Mouse (Mus musculus) activated CD4-positive, CD25-positive, alpha-beta regulatory T cell (primary cell): ENCODE results near the gene Dnajc19. TPM values are rescaled to one million over a fixed set of nuclear protein-coding genes. Genes with fewer than 3 reads are reported as not detected.

Source experiments
- polyA plus RNA-seq, 2 experiments: library from polyadenylated mRNA; unstranded; fragments of 100-300 nt; shearing (Covaris generic); gene quantifications; one replicate each; pipeline ENCODE4 v1.2.1; 2017

Gene Dnajc19
- 100 to 1,000 TPM; 123 to 154 TPM for polyA plus RNA-seq

DNA sequence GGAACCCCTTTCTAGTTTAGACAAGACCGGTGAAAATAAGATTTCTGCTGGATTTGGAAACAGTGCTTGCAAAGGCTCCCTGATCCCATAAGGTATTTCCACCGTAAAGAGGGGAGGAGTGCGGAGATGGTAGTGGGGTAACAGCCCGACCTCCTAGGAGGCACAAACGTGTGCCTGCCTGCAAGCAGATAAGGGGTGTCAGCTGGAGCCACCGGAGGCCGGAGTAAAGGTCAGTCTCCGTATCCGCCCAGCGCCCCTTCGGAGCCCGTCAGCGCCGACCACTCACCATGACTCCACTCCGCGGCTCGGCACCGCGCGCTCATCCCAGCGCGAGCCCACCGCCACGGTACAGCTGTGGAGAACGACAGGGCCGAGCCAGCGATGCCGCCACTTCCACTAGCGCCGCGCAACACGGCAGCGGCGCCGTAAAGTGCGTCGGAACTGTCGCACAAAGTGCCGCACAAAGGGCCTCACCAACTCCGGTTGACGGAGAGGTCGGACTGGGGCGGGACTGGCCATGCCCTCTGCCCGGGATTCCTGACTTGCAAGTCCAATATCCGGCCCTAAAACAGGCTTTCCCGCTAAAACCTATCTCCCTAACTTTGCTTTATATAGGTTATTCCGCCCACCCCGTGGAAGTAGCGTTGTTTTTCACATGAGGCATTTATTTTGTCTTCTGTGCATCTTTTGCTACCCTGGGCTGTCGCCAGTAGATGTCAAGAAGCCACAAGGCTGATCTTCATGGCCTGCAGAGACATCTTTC, at the start of gene Dnajc19:
Gene Dnajc19, minus strand, starts transcription at position 422 of the 763 bp plus-strand sequence.

DNA sequence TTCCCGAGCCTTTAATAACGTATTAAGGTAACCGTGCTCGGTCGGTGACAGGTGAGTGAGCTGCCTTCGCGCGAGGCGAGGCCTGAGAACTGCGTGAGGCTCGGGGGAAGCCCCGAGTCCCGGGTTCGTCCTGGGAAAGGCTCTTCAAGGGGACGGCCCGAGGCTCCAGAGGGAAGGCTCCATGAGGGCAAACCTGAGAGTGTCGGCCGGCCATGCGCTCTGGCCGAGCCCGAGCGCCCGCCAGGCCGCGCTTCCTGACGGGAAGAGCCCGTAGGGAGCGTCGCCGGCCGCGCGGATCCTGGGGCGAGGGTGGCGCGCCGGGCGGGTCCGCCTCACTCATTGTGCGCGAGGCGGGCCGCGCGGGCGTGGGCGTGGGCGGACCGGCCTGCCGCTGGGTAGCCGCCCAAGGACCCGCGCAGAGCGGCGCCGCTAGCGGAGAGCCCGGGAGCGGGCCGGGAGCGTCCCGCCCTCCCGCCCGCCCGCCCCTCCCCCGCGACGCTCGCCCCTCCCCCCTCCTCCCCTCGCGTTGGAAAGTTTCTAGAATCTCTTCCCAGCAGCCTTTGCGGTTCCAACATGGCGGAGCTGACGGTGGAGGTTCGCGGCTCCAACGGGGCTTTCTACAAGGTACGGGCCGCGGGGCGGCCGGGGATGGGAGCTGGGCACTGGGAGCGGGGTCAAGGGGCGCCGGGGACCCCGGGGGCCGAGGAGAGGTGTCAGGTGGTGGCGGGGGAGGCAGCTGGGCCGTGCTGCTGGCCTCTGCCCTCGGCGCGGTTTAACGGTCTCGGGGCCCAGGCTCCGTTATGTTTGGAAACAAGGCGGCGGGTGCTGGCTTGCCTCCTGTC, 61.4 kb downstream of the Dnajc19 start, which contains the start of gene Fxr1:
Gene Fxr1, plus strand, starts transcription at position 404 of the 842 bp plus-strand sequence.

Other genes with a start within 250 kb of the Dnajc19 start
- gene Ccdc39, start 237.0 kb downstream of the Dnajc19 start, polyA plus RNA-seq, result under 1 TPM; 0.15 to 0.23 TPM
- 10 to 100 TPM; 42.0 to 44.6 TPM for gene Fxr1, start 61.4 kb downstream of the Dnajc19 start, polyA plus RNA-seq